Mouse (Mus musculus) cerebellum, adult 2 months (tissue): Measurements from ENCODE around the gene Hcrtr1.

Source experiments
- CTCF ChIP-seq: fragments of 200-500 bp; IDR thresholded peaks from 2 replicates; pipeline ENCODE4 v1.5.1; 2011; ENCODE audit warnings: low read depth, mild to moderate bottlenecking, control low read depth, low read length, moderate library complexity, borderline replicate concordance; ENCODE audit not compliant: insufficient read depth
- POLR2A ChIP-seq: fragments of 200-500 bp; IDR thresholded peaks from 2 replicates; pipeline ENCODE4 v1.6.1; 2011; ENCODE audit warnings: low read length, control low read depth, borderline replicate concordance; ENCODE audit not compliant: insufficient read depth

DNA sequence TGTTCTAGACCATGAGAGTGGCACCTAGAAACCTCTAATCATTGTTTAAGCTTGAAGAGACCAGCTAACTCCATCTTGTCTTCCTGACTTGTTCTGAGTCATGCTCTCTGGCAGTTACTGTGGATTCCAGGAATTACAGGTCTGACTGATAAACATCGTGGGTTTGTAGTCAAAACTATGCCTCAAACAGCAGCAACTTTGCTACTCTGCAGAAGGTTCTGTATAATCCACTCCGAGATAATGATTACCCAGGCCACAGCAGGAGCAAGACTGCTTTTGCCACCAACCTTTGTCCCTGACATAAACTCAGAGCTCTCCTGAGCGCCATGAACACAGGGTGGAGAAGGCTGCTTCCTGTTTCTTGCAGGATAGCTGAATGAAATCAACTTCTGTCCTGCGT, 34.6 kb downstream of the Hcrtr1 start:
- no peak for TF ChIP-seq CTCF
- TF ChIP-seq POLR2A = no peak
